Mouse (Mus musculus): ENCODE results near the gene Sptbn1.

DNA sequence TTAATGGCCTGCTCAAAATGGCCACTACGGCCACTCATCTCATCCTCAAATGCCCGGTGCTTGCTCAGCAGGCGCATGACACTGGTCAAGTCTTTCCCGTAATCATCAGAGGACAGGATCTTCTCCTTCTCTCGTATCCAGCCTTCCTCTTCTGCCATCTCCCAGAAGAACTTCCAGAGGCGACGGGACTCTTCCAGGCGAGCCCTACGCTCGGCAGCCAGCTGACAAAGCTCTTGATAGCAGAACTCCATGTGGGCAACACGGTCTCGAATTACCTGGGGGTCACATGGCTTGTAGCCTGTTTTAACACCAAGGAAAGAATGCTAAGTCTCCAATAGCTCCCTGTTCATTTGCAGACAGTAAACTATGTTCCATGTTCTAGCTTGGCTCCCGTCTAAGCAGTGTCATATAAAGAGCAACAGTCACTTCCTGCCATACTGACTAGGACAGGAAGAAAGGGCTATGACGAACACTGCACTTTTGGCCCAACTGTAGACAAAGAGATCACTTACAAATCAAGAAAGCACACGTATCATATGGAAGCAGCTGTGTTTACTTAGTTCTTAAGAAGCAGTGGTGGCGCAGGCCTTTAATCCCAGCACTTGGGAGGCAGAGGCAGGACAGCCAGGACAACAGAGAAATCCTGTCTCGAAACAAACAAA is 128.7 kb downstream of the Sptbn1 start:
- TF ChIP-seq EP300 (IDR thresholded peaks at IDR 0.05; ENCODE audit: low read depth) = peak; percentile 29; the same call in 1 of the 2 replicates
- TF ChIP-seq CTCF (IDR thresholded peaks at IDR 0.05; ENCODE audit: low read depth) = no peak
